Mouse (Mus musculus): ENCODE results near the gene Tmem206.

DNA sequence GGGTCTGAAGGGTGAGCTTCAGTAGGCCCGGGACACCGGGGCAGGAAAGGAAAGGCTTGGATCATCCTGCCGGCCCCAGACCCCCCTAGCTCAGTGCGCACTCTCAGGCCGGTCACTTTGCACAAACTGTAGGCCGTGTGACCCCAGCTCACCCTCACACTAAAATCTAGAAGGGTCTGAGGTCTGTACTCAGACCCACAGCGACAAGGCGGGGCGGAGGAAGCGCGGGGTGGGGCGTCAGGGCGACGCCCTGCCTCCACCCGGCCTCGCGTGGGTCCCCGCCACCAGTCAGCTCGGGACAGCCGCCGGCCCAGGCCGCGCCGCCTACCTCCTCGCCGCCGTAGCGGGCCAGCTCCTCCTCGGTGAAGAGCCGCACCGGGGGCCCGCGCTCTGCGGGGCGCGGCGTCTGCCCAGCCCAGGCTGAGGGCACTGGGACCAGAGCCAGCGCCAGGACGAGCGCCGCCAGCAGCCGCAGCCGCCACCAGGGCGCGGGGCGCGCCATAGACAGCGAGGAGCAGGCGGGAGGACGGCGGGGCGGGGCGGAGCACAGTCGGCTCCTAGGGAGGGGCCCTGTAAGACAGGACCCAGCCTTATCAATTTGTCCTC, 8.0 kb upstream of the Tmem206 start, which contains the start of gene Nenf:
- TF ChIP-seq CTCF (IDR thresholded peaks at IDR 0.05; ENCODE audit: low read depth) = peak; percentile 25
- TF ChIP-seq EP300 (IDR thresholded peaks at IDR 0.05; ENCODE audit: low read depth) = no peak

Data from liver, embryonic 14.5 days (tissue).